Mouse (Mus musculus) embryonic facial prominence, embryonic 12.5 days (tissue): Measurements from ENCODE around the gene Otop2. TPM values are rescaled to one million over a fixed set of nuclear protein-coding genes. Genes with fewer than 3 reads are reported as not detected.

Source experiments
- ATAC-seq: fragments of 200-750 bp; cut with Nextera tagmentation; 2 replicates; pipeline ENCODE4 v1.8.0; 2017; ENCODE audit not compliant: insufficient number of reproducible peaks, insufficient read depth, low FRiP score, low TSS enrichment
- H3K27ac ChIP-seq: fragments of 300-500 bp; sonication (generic); 2 replicates; pipeline ENCODE4 v1.5.1; 2016; ENCODE audit warnings: mild to moderate bottlenecking
- H3K27me3 ChIP-seq: fragments of 300-500 bp; sonication (generic); 2 replicates; pipeline ENCODE4 v1.6.1; 2016; ENCODE audit warnings: mild to moderate bottlenecking, moderate library complexity
- H3K36me3 ChIP-seq: fragments of 300-500 bp; sonication (generic); 2 replicates; pipeline ENCODE4 v1.6.1; 2016; ENCODE audit warnings: mild to moderate bottlenecking
- H3K4me1 ChIP-seq: fragments of 300-500 bp; sonication (generic); 2 replicates; pipeline ENCODE4 v1.6.1; 2016
- H3K4me2 ChIP-seq: fragments of 300-500 bp; sonication (generic); replicated peaks from 2 replicates; pipeline ENCODE4 v1.6.1; 2016; ENCODE audit warnings: mild to moderate bottlenecking, moderate library complexity
- H3K4me3 ChIP-seq: fragments of 300-500 bp; sonication (generic); 2 replicates; pipeline ENCODE4 v1.5.1; 2016; ENCODE audit warnings: mild to moderate bottlenecking
- H3K9ac ChIP-seq: fragments of 300-500 bp; sonication (generic); 2 replicates; pipeline ENCODE4 v1.6.1; 2016; ENCODE audit warnings: mild to moderate bottlenecking, moderate library complexity
- H3K9me3 ChIP-seq: fragments of 300-500 bp; sonication (generic); 2 replicates; pipeline ENCODE4 v1.6.1; 2016; ENCODE audit warnings: mild to moderate bottlenecking, moderate library complexity
- WGBS: fragments of 180-500 bp; shearing (Covaris S2); methylation state at CpG from one replicate; pipeline ENCODE4 v1.1.7; 2016; 5-methylcytosine and 5-hydroxymethylcytosine counted together
- polyA plus RNA-seq: library from polyadenylated mRNA; unstranded; fragments of >200 nt; fragmentation: Nextera tagmentation; extraction: Ambion mirVana; gene quantifications from 2 replicates; pipeline ENCODE4 v1.2.1, GENCODE M21; 2016

Otop2 gene
- polyA plus RNA-seq, 1 experiment from 2014 or later, result 0.19 TPM

- Histone ChIP-seq H3K4me2 (no peak overlapping the region), H3K36me3 (no peaks in the 10 kb centered on the region), H3K4me3 (no peak overlapping the region), H3K27me3 (no peaks in the 10 kb centered on the region), H3K9me3 (no peaks in the 10 kb centered on the region), H3K9ac (no peak overlapping the region), H3K27ac (no peak overlapping the region), H3K4me1 (no peaks in the 10 kb centered on the region)
- WGBS, result 77% methylated on average over 8 of the region's 8 CpGs
- no peak for ATAC-seq
Measured at GRCm38 (mm10) chr11:115289885-115290284, 17.1 kb upstream of the Otop2 start.

GRCm38 (mm10) chr11:115290314-115290713, 16.6 kb upstream of the Otop2 start:
- 90% methylated on average over 1 of the region's 1 CpGs for WGBS
- no peak overlapping the region for H3K9ac ChIP-seq
- H3K9me3 ChIP-seq, result no peaks in the 10 kb centered on the region
- no peak overlapping the region for H3K4me3 ChIP-seq
- H3K36me3 ChIP-seq, result no peaks in the 10 kb centered on the region
- no peak overlapping the region for H3K4me2 ChIP-seq
- H3K4me1 ChIP-seq, result no peaks in the 10 kb centered on the region
- no peak for ATAC-seq
- H3K27me3 ChIP-seq, result no peaks in the 10 kb centered on the region
- no peak overlapping the region for H3K27ac ChIP-seq

GRCm38 (mm10) chr11:115290919-115291318, 16.0 kb upstream of the Otop2 start:
- H3K9ac ChIP-seq, result no peak overlapping the region
- H3K36me3 ChIP-seq, result no peaks in the 10 kb centered on the region
- no peaks in the 10 kb centered on the region for H3K4me1 ChIP-seq
- H3K4me2 ChIP-seq, result no peak overlapping the region
- no peak overlapping the region for H3K27ac ChIP-seq
- H3K27me3 ChIP-seq, result peaks cover 5% of the 10 kb centered on the region; the same call in 1 of the 2 replicates
- ATAC-seq, result no peak
- no peaks in the 10 kb centered on the region for H3K9me3 ChIP-seq
- no peak overlapping the region for H3K4me3 ChIP-seq
- WGBS, result 80% methylated on average over 6 of the region's 6 CpGs

- Histone ChIP-seq H3K9ac (no peak overlapping the region), H3K27me3 (peaks cover 11% of the 10 kb centered on the region), H3K4me2 (no peak overlapping the region), H3K27ac (no peak overlapping the region), H3K4me1 (no peaks in the 10 kb centered on the region), H3K36me3 (no peaks in the 10 kb centered on the region), H3K9me3 (no peaks in the 10 kb centered on the region), H3K4me3 (no peak overlapping the region)
- no peak for ATAC-seq
- 71% methylated on average over 10 of the region's 10 CpGs for WGBS
Measured at GRCm38 (mm10) chr11:115291503-115291902, 15.5 kb upstream of the Otop2 start.

- H3K36me3 ChIP-seq, result no peaks in the 10 kb centered on the region
- no peak overlapping the region for H3K27ac ChIP-seq
- H3K9ac ChIP-seq, result no peak overlapping the region
- H3K4me3 ChIP-seq, result no peak overlapping the region
- H3K27me3 ChIP-seq, result peaks cover 24% of the 10 kb centered on the region
- no peaks in the 10 kb centered on the region for H3K9me3 ChIP-seq
- 45% methylated on average over 14 of the region's 14 CpGs for WGBS
- no peak for ATAC-seq
- H3K4me2 ChIP-seq, result no peak overlapping the region
- H3K4me1 ChIP-seq, result peaks cover 8% of the 10 kb centered on the region; the same call in 1 of the 2 replicates
Measured at GRCm38 (mm10) chr11:115292631-115293375, 14.2 kb upstream of the Otop2 start.

GRCm38 (mm10) chr11:115295939-115296338, 11.0 kb upstream of the Otop2 start:
- H3K27me3 ChIP-seq, result peaks cover 43% of the 10 kb centered on the region
- ATAC-seq, result no peak
- H3K4me2 ChIP-seq, result no peak overlapping the region
- no peak overlapping the region for H3K9ac ChIP-seq
- no peaks in the 10 kb centered on the region for H3K36me3 ChIP-seq
- H3K4me1 ChIP-seq, result peaks cover 8% of the 10 kb centered on the region; the same call in 1 of the 2 replicates
- H3K9me3 ChIP-seq, result peaks cover 3% of the 10 kb centered on the region; the same call in 1 of the 2 replicates
- WGBS, result 90% methylated on average over 11 of the region's 11 CpGs
- H3K4me3 ChIP-seq, result no peak overlapping the region
- no peak overlapping the region for H3K27ac ChIP-seq

GRCm38 (mm10) chr11:115296471-115297210, 10.3 kb upstream of the Otop2 start:
- H3K4me1 ChIP-seq, result peaks cover 8% of the 10 kb centered on the region; the same call in 1 of the 2 replicates
- H3K27me3 ChIP-seq, result peaks cover 43% of the 10 kb centered on the region
- H3K9ac ChIP-seq, result peak overlapping the region; percentile 49
- H3K9me3 ChIP-seq, result peaks cover 6% of the 10 kb centered on the region; the same call in 1 of the 2 replicates
- no peak overlapping the region for H3K27ac ChIP-seq
- H3K36me3 ChIP-seq, result no peaks in the 10 kb centered on the region
- no peak for ATAC-seq
- WGBS, result 54% methylated on average over 21 of the region's 21 CpGs
- peak overlapping the region; percentile 81 for H3K4me2 ChIP-seq
- peak overlapping the region; percentile 45 for H3K4me3 ChIP-seq

- peaks cover 6% of the 10 kb centered on the region; the same call in 1 of the 2 replicates for H3K9me3 ChIP-seq
- ATAC-seq, result peak; percentile 42
- H3K27me3 ChIP-seq, result peaks cover 43% of the 10 kb centered on the region
- peak within 1 kb of the TSS; percentile 49 for H3K9ac ChIP-seq
- under 1% methylated on average over 44 of the region's 44 CpGs for WGBS
- no peaks in the 10 kb centered on the region for H3K36me3 ChIP-seq
- peak within 1 kb of the TSS; percentile 45 for H3K4me3 ChIP-seq
- H3K27ac ChIP-seq, result no peak within 1 kb of the TSS
- peaks cover 8% of the 10 kb centered on the region; the same call in 1 of the 2 replicates for H3K4me1 ChIP-seq
- peak within 1 kb of the TSS; percentile 81 for H3K4me2 ChIP-seq
Measured at GRCm38 (mm10) chr11:115297214-115297826, 9.6 kb upstream of the Otop2 start, which contains the start of gene Fads6. Gene Fads6 (minus strand): TSS chr11:115297663.

- Histone ChIP-seq H3K4me1 (peaks cover 8% of the 10 kb centered on the region; the same call in 1 of the 2 replicates), H3K36me3 (no peaks in the 10 kb centered on the region), H3K4me3 (no peak overlapping the region), H3K27ac (no peak overlapping the region), H3K27me3 (peaks cover 43% of the 10 kb centered on the region), H3K4me2 (no peak overlapping the region), H3K9ac (no peak overlapping the region), H3K9me3 (peaks cover 6% of the 10 kb centered on the region; the same call in 1 of the 2 replicates)
- 60% methylated on average over 8 of the region's 8 CpGs for WGBS
- ATAC-seq, result no peak
Measured at GRCm38 (mm10) chr11:115298160-115298559, 8.8 kb upstream of the Otop2 start.

- H3K4me2 ChIP-seq, result no peak overlapping the region
- H3K4me1 ChIP-seq, result peaks cover 8% of the 10 kb centered on the region; the same call in 1 of the 2 replicates
- peaks cover 6% of the 10 kb centered on the region; the same call in 1 of the 2 replicates for H3K9me3 ChIP-seq
- H3K4me3 ChIP-seq, result no peak overlapping the region
- ATAC-seq, result no peak
- 79% methylated on average over 4 of the region's 4 CpGs for WGBS
- peaks cover 40% of the 10 kb centered on the region for H3K27me3 ChIP-seq
- no peak overlapping the region for H3K27ac ChIP-seq
- H3K9ac ChIP-seq, result no peak overlapping the region
- H3K36me3 ChIP-seq, result no peaks in the 10 kb centered on the region
Measured at GRCm38 (mm10) chr11:115300745-115301144, 6.2 kb upstream of the Otop2 start.

- H3K27me3 ChIP-seq, result peaks cover 39% of the 10 kb centered on the region
- ATAC-seq, result no peak
- no peak overlapping the region for H3K4me3 ChIP-seq
- peaks cover 6% of the 10 kb centered on the region; the same call in 1 of the 2 replicates for H3K9me3 ChIP-seq
- 88% methylated on average over 2 of the region's 2 CpGs for WGBS
- no peak overlapping the region for H3K27ac ChIP-seq
- H3K9ac ChIP-seq, result no peak overlapping the region
- peaks cover 8% of the 10 kb centered on the region; the same call in 1 of the 2 replicates for H3K4me1 ChIP-seq
- H3K36me3 ChIP-seq, result no peaks in the 10 kb centered on the region
- H3K4me2 ChIP-seq, result no peak overlapping the region
Measured at GRCm38 (mm10) chr11:115301351-115301750, 5.6 kb upstream of the Otop2 start.
